Mouse (Mus musculus) liver, embryonic 11.5 days (tissue): ENCODE data around the gene Jsrp1. TPM values are rescaled to one million over a fixed set of nuclear protein-coding genes. Genes with fewer than 3 reads are reported as not detected.

Experiments used
- ATAC-seq: fragments of 200-750 bp; cut with Nextera tagmentation; replicated peaks from 2 replicates; pipeline ENCODE4 v1.8.0; 2017; ENCODE audit warnings: moderate number of reproducible peaks, mild to moderate bottlenecking, moderate TSS enrichment, moderate library complexity; ENCODE audit not compliant: low FRiP score
- DNase-seq: peaks from one replicate; pipeline ENCODE4 v3.0.0-alpha.2; 2017; ENCODE audit warnings: low spot score
- H3K27ac ChIP-seq: fragments of 300-500 bp; sonication (generic); 2 replicates; pipeline ENCODE4 v1.5.1; 2014; ENCODE audit warnings: mild to moderate bottlenecking, low read depth, low read length, control low read depth
- H3K27me3 ChIP-seq: fragments of 300-500 bp; sonication (generic); replicated peaks from 2 replicates; pipeline ENCODE4 v1.6.1; 2014; ENCODE audit warnings: low read length, mixed read lengths; ENCODE audit not compliant: control insufficient read depth, insufficient read depth
- H3K36me3 ChIP-seq: fragments of 300-500 bp; sonication (generic); 2 replicates; pipeline ENCODE4 v1.6.1; 2014; ENCODE audit warnings: mild to moderate bottlenecking, low read length, moderate library complexity, mixed read lengths; ENCODE audit not compliant: control insufficient read depth, insufficient read depth
- H3K4me1 ChIP-seq: fragments of 300-500 bp; sonication (generic); replicated peaks from 2 replicates; pipeline ENCODE4 v1.6.1; 2014; ENCODE audit warnings: low read length, mixed read lengths; ENCODE audit not compliant: control insufficient read depth, insufficient read depth
- H3K4me2 ChIP-seq: fragments of 300-500 bp; sonication (generic); 2 replicates; pipeline ENCODE4 v1.6.1; 2014; ENCODE audit warnings: mild to moderate bottlenecking, control low read depth, moderate library complexity
- H3K4me3 ChIP-seq: fragments of 300-500 bp; sonication (generic); 2 replicates; pipeline ENCODE4 v1.5.1; 2014; ENCODE audit warnings: low read depth, low read length, control low read depth
- H3K9ac ChIP-seq: fragments of 300-500 bp; sonication (generic); 2 replicates; pipeline ENCODE4 v1.6.1; 2014; ENCODE audit warnings: low read depth, low read length, control low read depth
- H3K9me3 ChIP-seq: fragments of 300-500 bp; sonication (generic); 2 replicates; pipeline ENCODE4 v1.6.1; 2016; ENCODE audit warnings: low read length, inconsistent platforms, mixed read lengths; ENCODE audit not compliant: control insufficient read depth
- WGBS: fragments of 180-500 bp; shearing (Covaris S2); extraction: QIAGEN DNeasy Blood & Tissue Kit; methylation state at CpG from one replicate; pipeline ENCODE4 v1.1.7; 2014; 5-methylcytosine and 5-hydroxymethylcytosine counted together
- polyA plus RNA-seq: library from polyadenylated mRNA; unstranded; fragments of >200 nt; fragmentation: Nextera tagmentation; extraction: Ambion mirVana; gene quantifications from 2 replicates; pipeline ENCODE4 v1.2.1, GENCODE M21; 2014

Gene Jsrp1
- polyA plus RNA-seq, 1 experiment from 2014 or later: 1.5 TPM

GRCm38 (mm10) chr10:80784871-80785270, 28.4 kb downstream of the Jsrp1 start:
- Histone ChIP-seq H3K9ac (no peak overlapping the region), H3K27ac (no peak overlapping the region), H3K36me3 (peaks cover 78% of the 10 kb centered on the region), H3K27me3 (no peaks in the 10 kb centered on the region), H3K4me2 (no peak overlapping the region), H3K4me3 (no peak overlapping the region), H3K9me3 (no peaks in the 10 kb centered on the region), H3K4me1 (no peaks in the 10 kb centered on the region)
- 91% methylated on average over 12 of the region's 12 CpGs for WGBS
- DNase-seq (no peak), ATAC-seq (no peak)

- Histone ChIP-seq H3K27ac (no peak overlapping the region), H3K4me3 (no peak overlapping the region), H3K9me3 (no peaks in the 10 kb centered on the region), H3K27me3 (no peaks in the 10 kb centered on the region), H3K9ac (no peak overlapping the region), H3K4me2 (no peak overlapping the region), H3K36me3 (peaks cover 75% of the 10 kb centered on the region), H3K4me1 (no peaks in the 10 kb centered on the region)
- 100% methylated on average over 2 of the region's 2 CpGs for WGBS
- no peak for ATAC-seq
- DNase-seq: no peak
Measured at GRCm38 (mm10) chr10:80784302-80784701, 29.0 kb downstream of the Jsrp1 start.

GRCm38 (mm10) chr10:80779565-80779964, 33.7 kb downstream of the Jsrp1 start:
- no peak overlapping the region for H3K9ac ChIP-seq
- H3K27ac ChIP-seq: no peak overlapping the region
- no peaks in the 10 kb centered on the region for H3K9me3 ChIP-seq
- DNase-seq (no peak), ATAC-seq (no peak)
- H3K4me1 ChIP-seq: no peaks in the 10 kb centered on the region
- no peak overlapping the region for H3K4me2 ChIP-seq
- H3K4me3 ChIP-seq: no peak overlapping the region
- peaks cover 63% of the 10 kb centered on the region for H3K36me3 ChIP-seq
- H3K27me3 ChIP-seq: no peaks in the 10 kb centered on the region

- no peak overlapping the region for H3K9ac ChIP-seq
- no peak overlapping the region for H3K4me3 ChIP-seq
- WGBS: 87% methylated on average over 5 of the region's 5 CpGs
- no peaks in the 10 kb centered on the region for H3K9me3 ChIP-seq
- ATAC-seq (no peak), DNase-seq (no peak)
- no peaks in the 10 kb centered on the region for H3K27me3 ChIP-seq
- H3K4me1 ChIP-seq: peaks cover 15% of the 10 kb centered on the region
- no peak overlapping the region for H3K4me2 ChIP-seq
- H3K27ac ChIP-seq: no peak overlapping the region
- H3K36me3 ChIP-seq: peaks cover 65% of the 10 kb centered on the region
Measured at GRCm38 (mm10) chr10:80777123-80777522, 36.2 kb downstream of the Jsrp1 start.

- ATAC-seq (no peak), DNase-seq (no peak)
- no peaks in the 10 kb centered on the region for H3K27me3 ChIP-seq
- WGBS: 85% methylated on average over 6 of the region's 6 CpGs
- no peak overlapping the region for H3K4me3 ChIP-seq
- H3K4me2 ChIP-seq: no peak overlapping the region
- H3K9me3 ChIP-seq: no peaks in the 10 kb centered on the region
- H3K27ac ChIP-seq: no peak overlapping the region
- peaks cover 62% of the 10 kb centered on the region for H3K36me3 ChIP-seq
- peaks cover 15% of the 10 kb centered on the region for H3K4me1 ChIP-seq
- no peak overlapping the region for H3K9ac ChIP-seq
Measured at GRCm38 (mm10) chr10:80776358-80776869, 36.9 kb downstream of the Jsrp1 start.

- no peak for DNase-seq
- ATAC-seq: no peak
- Histone ChIP-seq H3K4me3 (no peak overlapping the region), H3K4me1 (peaks cover 15% of the 10 kb centered on the region), H3K36me3 (peaks cover 63% of the 10 kb centered on the region), H3K9me3 (no peaks in the 10 kb centered on the region), H3K27me3 (no peaks in the 10 kb centered on the region), H3K4me2 (no peak overlapping the region), H3K27ac (no peak overlapping the region), H3K9ac (no peak overlapping the region)
- WGBS: 86% methylated on average over 4 of the region's 4 CpGs
Measured at GRCm38 (mm10) chr10:80775731-80776130, 37.6 kb downstream of the Jsrp1 start.

GRCm38 (mm10) chr10:80774981-80775380, 38.3 kb downstream of the Jsrp1 start:
- H3K9ac ChIP-seq: no peak overlapping the region
- peak; percentile 15; the same call in 1 of the 2 replicates for ATAC-seq
- H3K27ac ChIP-seq: no peak overlapping the region
- H3K36me3 ChIP-seq: peaks cover 64% of the 10 kb centered on the region
- WGBS: 84% methylated on average over 4 of the region's 4 CpGs
- no peaks in the 10 kb centered on the region for H3K27me3 ChIP-seq
- H3K4me2 ChIP-seq: no peak overlapping the region
- H3K9me3 ChIP-seq: no peaks in the 10 kb centered on the region
- no peak for DNase-seq
- no peak overlapping the region for H3K4me3 ChIP-seq
- H3K4me1 ChIP-seq: peaks cover 20% of the 10 kb centered on the region

GRCm38 (mm10) chr10:80774549-80774948, 38.7 kb downstream of the Jsrp1 start:
- H3K4me3 ChIP-seq: no peak overlapping the region
- peaks cover 67% of the 10 kb centered on the region for H3K36me3 ChIP-seq
- peaks cover 20% of the 10 kb centered on the region for H3K4me1 ChIP-seq
- peak; percentile 90 for ATAC-seq
- H3K27ac ChIP-seq: peak overlapping the region; percentile 58; the same call in 1 of the 2 replicates
- H3K9me3 ChIP-seq: no peaks in the 10 kb centered on the region
- WGBS: 24% methylated on average over 2 of the region's 2 CpGs
- DNase-seq: peak; percentile 70
- H3K27me3 ChIP-seq: no peaks in the 10 kb centered on the region
- no peak overlapping the region for H3K9ac ChIP-seq
- H3K4me2 ChIP-seq: no peak overlapping the region

GRCm38 (mm10) chr10:80773816-80774215, 39.5 kb downstream of the Jsrp1 start:
- no peak for DNase-seq
- H3K4me1 ChIP-seq: peaks cover 20% of the 10 kb centered on the region
- H3K27ac ChIP-seq: peak overlapping the region; percentile 58; the same call in 1 of the 2 replicates
- peaks cover 67% of the 10 kb centered on the region for H3K36me3 ChIP-seq
- H3K27me3 ChIP-seq: no peaks in the 10 kb centered on the region
- H3K4me2 ChIP-seq: no peak overlapping the region
- WGBS: 75% methylated on average over 5 of the region's 5 CpGs
- no peaks in the 10 kb centered on the region for H3K9me3 ChIP-seq
- H3K9ac ChIP-seq: no peak overlapping the region
- no peak overlapping the region for H3K4me3 ChIP-seq
- ATAC-seq: no peak
